Mouse (Mus musculus) adrenal gland, adult 2 months (tissue): Measurements from ENCODE around the gene L1td1. TPM values are rescaled to one million over a fixed set of nuclear protein-coding genes. Genes with fewer than 3 reads are reported as not detected.

ENCODE experiments used
- DNase-seq: peaks from one replicate; pipeline ENCODE4 v3.0.0; 2021
- polyA plus RNA-seq: library from polyadenylated mRNA; depleted of rRNA; stranded (reverse); fragments of >200 nt; gene quantifications from 2 replicates; pipeline ENCODE4 v1.2.3, GENCODE M21; 2012; rRNA removed
- total RNA-seq, 2 experiments: library from RNA; stranded (reverse); gene quantifications; 2 replicates each; pipeline ENCODE4 v1.2.3; 2021

L1td1 gene
- total and polyA plus RNA-seq, 3 experiments = not detected

GRCm38 (mm10) chr4:98739753-98740152 lies 13.2 kb downstream of the L1td1 start:
- no peak for DNase-seq

- no peak for DNase-seq
These were observed 16.8 kb downstream of the L1td1 start for GRCm38 (mm10) chr4:98743209-98743905.

- no peak for DNase-seq
These were observed 17.3 kb downstream of the L1td1 start for GRCm38 (mm10) chr4:98743906-98744210.

- DNase-seq = no peak
These were observed 27.9 kb downstream of the L1td1 start for GRCm38 (mm10) chr4:98754456-98754855.

- DNase-seq = no peak
These were observed 29.6 kb downstream of the L1td1 start for GRCm38 (mm10) chr4:98756141-98756540.

- DNase-seq = no peak
These were observed 31.7 kb downstream of the L1td1 start for GRCm38 (mm10) chr4:98758012-98758821.

- no peak for DNase-seq
These were observed 32.5 kb downstream of the L1td1 start for GRCm38 (mm10) chr4:98758872-98759518.

- no peak for DNase-seq
These were observed 40.9 kb downstream of the L1td1 start for GRCm38 (mm10) chr4:98767134-98768133.

- DNase-seq = no peak
These were observed 47.3 kb downstream of the L1td1 start for GRCm38 (mm10) chr4:98773785-98774184.

- no peak for DNase-seq
These were observed 50.3 kb downstream of the L1td1 start for GRCm38 (mm10) chr4:98776721-98777427.

GRCm38 (mm10) chr4:98777464-98777863 lies 50.9 kb downstream of the L1td1 start:
- DNase-seq = no peak

- DNase-seq = no peak
These were observed 51.7 kb downstream of the L1td1 start for GRCm38 (mm10) chr4:98778219-98778618.

- no peak for DNase-seq
These were observed 59.3 kb downstream of the L1td1 start for GRCm38 (mm10) chr4:98785851-98786250.

- DNase-seq = no peak
These were observed 59.7 kb downstream of the L1td1 start for GRCm38 (mm10) chr4:98786281-98786680.

Other genes starting within 250 kb of the L1td1 start
- gene Kank4, start 90.8 kb downstream of the L1td1 start, total RNA-seq = 1 to 10 TPM; 2.8 to 3.9 TPM
- 1.5 and 2.2 TPM in 2 replicates for gene Kank4, start 90.8 kb downstream of the L1td1 start, polyA plus RNA-seq
- not detected for gene I0C0044D17Rik, start 97.1 kb downstream of the L1td1 start, total RNA-seq
- gene I0C0044D17Rik, start 97.1 kb downstream of the L1td1 start, polyA plus RNA-seq = not detected in 2 replicates
- gene Usp1, start 197.1 kb downstream of the L1td1 start, total RNA-seq = 10 to 100 TPM; 29.0 to 29.1 TPM
- 220 and 234 TPM in 2 replicates for gene Usp1, start 197.1 kb downstream of the L1td1 start, polyA plus RNA-seq